Mouse (Mus musculus) spleen, adult 2 months (tissue): Measurements from ENCODE around the gene 4931428F04Rik.

Experiments used
- CTCF ChIP-seq: fragments of 200-500 bp; IDR thresholded peaks from 2 replicates; pipeline ENCODE4 v1.5.1; 2011; ENCODE audit warnings: mild to moderate bottlenecking, inconsistent platforms; ENCODE audit not compliant: insufficient read depth, insufficient read length, insufficient replicate concordance; ENCODE audit errors: extremely low read depth
- POLR2A ChIP-seq: fragments of 200-500 bp; IDR thresholded peaks from 2 replicates; pipeline ENCODE4 v1.6.1; 2011; ENCODE audit warnings: low read depth, low read length, inconsistent platforms

DNA sequence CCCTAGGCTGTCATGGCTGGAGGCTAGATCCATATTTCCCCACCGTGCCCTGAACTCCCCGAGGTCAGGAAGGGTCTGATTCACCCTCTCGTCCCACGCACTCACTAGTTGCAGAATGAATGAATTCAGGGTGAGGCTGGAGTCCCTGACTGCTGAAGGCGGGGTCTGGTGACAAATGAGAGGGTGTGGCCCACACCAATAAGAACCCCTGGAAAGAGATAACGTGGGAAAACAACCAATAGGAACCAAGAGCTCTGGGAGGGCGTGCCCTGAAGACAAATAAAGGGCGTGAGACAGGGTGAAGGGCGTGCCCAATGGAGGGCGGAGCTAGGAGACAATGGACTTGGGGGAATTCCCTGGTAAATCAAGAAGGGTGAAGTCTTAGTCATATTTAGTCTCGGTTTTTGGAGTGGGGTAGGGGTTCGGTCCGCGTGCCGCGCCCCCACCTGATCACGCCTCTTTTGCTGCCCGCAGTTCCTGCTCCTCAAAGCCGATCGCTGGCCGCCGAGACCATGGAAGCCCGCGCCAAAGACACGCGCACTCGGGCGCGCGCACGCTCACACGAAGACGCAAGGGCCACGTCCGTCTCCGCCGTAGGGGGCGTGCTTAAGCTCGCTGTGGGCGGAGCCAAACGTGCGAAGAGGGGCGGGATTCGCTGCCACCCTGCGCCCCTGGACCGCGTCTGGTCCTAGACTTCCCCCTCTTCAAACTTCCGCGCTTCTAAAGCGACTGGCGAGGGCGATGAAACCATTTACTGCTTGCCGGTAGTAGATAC, 519 bp downstream of the 4931428F04Rik start:
- TF ChIP-seq CTCF (no peak), POLR2A (peak; percentile 9)
